Mouse (Mus musculus) ES-Bruce4 (cell line): ENCODE measurements around the gene Cradd.

Source experiments
- CTCF ChIP-seq: IDR thresholded peaks from one replicate; pipeline ENCODE4 v1.8.1; 2011; ENCODE audit warnings: low read depth, low read length
- EP300 ChIP-seq: IDR thresholded peaks from 2 replicates; pipeline ENCODE4 v1.6.1; 2011; ENCODE audit warnings: low read depth, low read length; ENCODE audit not compliant: insufficient read depth
- POLR2A ChIP-seq: IDR thresholded peaks from one replicate; pipeline ENCODE4 v1.8.1; 2011; ENCODE audit warnings: low read length; ENCODE audit not compliant: insufficient read depth

GRCm38 (mm10) chr10:95369190-95369589, 45.3 kb upstream of the Cradd start:
- TF ChIP-seq POLR2A (no peak), CTCF (no peak), EP300 (no peak)
